Mouse (Mus musculus): ENCODE measurements at regions not wholly inside any gene's neighbourhood (a gene's known extent, or its start where the extent isn't known, plus 50 kb on each side); places are given as distances from the start of the nearest gene placed in this dataset.

DNA sequence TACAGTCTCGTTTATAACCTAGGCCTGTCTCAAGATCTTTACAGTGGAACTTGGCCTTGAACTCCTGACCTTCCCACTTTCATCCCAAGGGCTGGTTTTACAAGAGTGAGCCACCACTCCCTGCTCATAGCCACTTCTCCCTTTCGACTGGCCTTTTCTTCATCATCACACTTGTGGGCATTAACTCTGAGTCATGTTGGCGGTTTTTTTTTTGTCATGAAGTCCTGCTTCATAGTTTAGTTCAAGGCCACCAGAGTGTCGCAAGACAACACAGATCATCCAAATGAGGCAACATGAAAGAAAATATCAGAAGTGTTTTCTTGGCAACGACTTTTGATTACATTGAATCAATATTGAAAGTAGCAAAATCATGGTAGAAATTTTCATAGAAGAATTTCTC, 284.5 kb downstream of the Maf start:
- TF ChIP-seq POLR2A (IDR thresholded peaks at IDR 0.05; ENCODE audit: control insufficient read depth, low read depth, low read length) (no peak), CTCF (IDR thresholded peaks at IDR 0.05; ENCODE audit: control insufficient read depth, insufficient read depth, insufficient replicate concordance, low read depth, low read length) (no peak)

Data from testis, adult 2 months (tissue).